Mouse (Mus musculus): ENCODE results near the gene Rin1.

The Rin1 gene

GRCm38 (mm10) chr19:5045531-5045930 is 4.8 kb upstream of the Rin1 start:
- DNase-seq = no peak

GRCm38 (mm10) chr19:5048138-5049056 is 1.9 kb upstream of the Rin1 start:
- peak; percentile 92 for DNase-seq

GRCm38 (mm10) chr19:5049325-5049724 is 956 bp upstream of the Rin1 start:
- DNase-seq = peak; percentile 90

- DNase-seq = peak; percentile 93
These were observed 750 bp downstream of the Rin1 start for GRCm38 (mm10) chr19:5051031-5051430.

GRCm38 (mm10) chr19:5051515-5051914 is 1.2 kb downstream of the Rin1 start:
- peak; percentile 90 for DNase-seq

GRCm38 (mm10) chr19:5052166-5052822 is 2.0 kb downstream of the Rin1 start:
- no peak for DNase-seq

- DNase-seq = no peak
These were observed 2.6 kb downstream of the Rin1 start for GRCm38 (mm10) chr19:5052853-5053252.

- DNase-seq = peak; percentile 90
These were observed 3.6 kb downstream of the Rin1 start for GRCm38 (mm10) chr19:5053909-5054308.

GRCm38 (mm10) chr19:5056251-5056650 is 6.0 kb downstream of the Rin1 start:
- peak; percentile 93 for DNase-seq

GRCm38 (mm10) chr19:5057876-5058775 is 7.8 kb downstream of the Rin1 start:
- peak; percentile 88 for DNase-seq

- DNase-seq = peak; percentile 95
These were observed 8.8 kb downstream of the Rin1 start for GRCm38 (mm10) chr19:5058801-5059771.

- peak; percentile 95 for DNase-seq
These were observed 10.4 kb downstream of the Rin1 start for GRCm38 (mm10) chr19:5060365-5061330.

GRCm38 (mm10) chr19:5062041-5062440 is 11.8 kb downstream of the Rin1 start:
- DNase-seq = no peak

- peak; percentile 95 for DNase-seq
These were observed 12.2 kb downstream of the Rin1 start for GRCm38 (mm10) chr19:5062446-5062845.

- DNase-seq = peak; percentile 92
These were observed 14.8 kb downstream of the Rin1 start for GRCm38 (mm10) chr19:5065104-5065503.

GRCm38 (mm10) chr19:5067040-5067799 is 16.9 kb downstream of the Rin1 start:
- DNase-seq = peak; percentile 94

- peak; percentile 99 for DNase-seq
These were observed 17.7 kb downstream of the Rin1 start, which contains the start of gene Cd248 for GRCm38 (mm10) chr19:5067867-5068569. Gene Cd248, plus strand, starts transcription at chr19:5068078.

GRCm38 (mm10) chr19:5068570-5069234 is 18.4 kb downstream of the Rin1 start:
- DNase-seq = peak; percentile 95

Data from heart, adult 11 months (tissue).